Mouse (Mus musculus) megakaryocyte, embryonic 14.5 days (primary cell): ENCODE data around the gene Ubqlnl.

ENCODE experiments used
- FLI1 ChIP-seq: IDR thresholded peaks from 2 replicates; pipeline ENCODE4 v1.6.1; 2012; ENCODE audit warnings: low read length, inconsistent platforms, mixed read lengths
- GATA1 ChIP-seq: IDR thresholded peaks from 3 replicates; pipeline ENCODE4 v1.6.1; 2012; ENCODE audit warnings: mixed read lengths, low read length, inconsistent platforms, borderline replicate concordance

- TF ChIP-seq GATA1 (peak; percentile 72; the same call in 1 of the 3 replicates), FLI1 (no peak)
Observed at GRCm38 (mm10) chr7:104103913-104104756, 46.2 kb downstream of the Ubqlnl start.
